Mouse (Mus musculus) cerebellum, postnatal 25 days (tissue): Measurements from ENCODE around the gene Nr1h2.

Experiments
- DNase-seq, 2 experiments: peaks; one replicate each; pipeline ENCODE4 v3.0.0; 2021; ENCODE audit warnings: mixed read lengths in 2 of 2

The Nr1h2 gene

GRCm38 (mm10) chr7:44553826-44554225 is at the start of gene Nr1h2:
Nr1h2 (minus strand) TSS chr7:44553951.
- DNase-seq, result peak; percentile 94 to 97

GRCm38 (mm10) chr7:44603186-44603855 is 49.6 kb upstream of the Nr1h2 start:
- DNase-seq, result peak; percentile 51 to 57

- peak; percentile 81 to 88 for DNase-seq
These were observed 48.7 kb upstream of the Nr1h2 start for GRCm38 (mm10) chr7:44602443-44602842.

GRCm38 (mm10) chr7:44601646-44602045 is 47.9 kb upstream of the Nr1h2 start:
- DNase-seq, result peak; percentile 52 to 62

GRCm38 (mm10) chr7:44600691-44601262 is 47.0 kb upstream of the Nr1h2 start:
- DNase-seq, result peak in 1 of 2 experiments; percentile 39

GRCm38 (mm10) chr7:44598336-44598735 is 44.6 kb upstream of the Nr1h2 start:
- peak in 1 of 2 experiments; percentile 48 for DNase-seq

GRCm38 (mm10) chr7:44597666-44598065 is 43.9 kb upstream of the Nr1h2 start:
- DNase-seq, result peak; percentile 33 to 46

GRCm38 (mm10) chr7:44596996-44597538 is 43.3 kb upstream of the Nr1h2 start:
- DNase-seq, result peak; percentile 40 to 46

GRCm38 (mm10) chr7:44596051-44596450 is 42.3 kb upstream of the Nr1h2 start:
- no peak for DNase-seq

- DNase-seq, result peak; percentile 48 to 55
These were observed 41.4 kb upstream of the Nr1h2 start for GRCm38 (mm10) chr7:44595131-44595561.

- DNase-seq, result peak; percentile 85 to 90
These were observed 40.5 kb upstream of the Nr1h2 start for GRCm38 (mm10) chr7:44594291-44594690.

GRCm38 (mm10) chr7:44593775-44594174 is 40.0 kb upstream of the Nr1h2 start:
- DNase-seq, result peak; percentile 98 to 99

GRCm38 (mm10) chr7:44593051-44593450 is 39.3 kb upstream of the Nr1h2 start:
- peak; percentile 52 to 77 for DNase-seq

GRCm38 (mm10) chr7:44591348-44592116 is 37.8 kb upstream of the Nr1h2 start:
- peak; percentile 69 to 76 for DNase-seq

GRCm38 (mm10) chr7:44590402-44591347 is 36.9 kb upstream of the Nr1h2 start, which contains the start of gene Kcnc3:
Kcnc3 (plus strand) TSS chr7:44590664.
- DNase-seq, result peak; percentile 97 to 98

- peak; percentile 47 to 58 for DNase-seq
These were observed 36.2 kb upstream of the Nr1h2 start for GRCm38 (mm10) chr7:44589946-44590345.

- DNase-seq, result peak; percentile 95 to 97
These were observed 35.4 kb upstream of the Nr1h2 start for GRCm38 (mm10) chr7:44589149-44589548.

- peak; percentile 58 to 65 for DNase-seq
These were observed 34.6 kb upstream of the Nr1h2 start for GRCm38 (mm10) chr7:44588338-44588737.

GRCm38 (mm10) chr7:44587676-44588075 is 33.9 kb upstream of the Nr1h2 start:
- peak; percentile 8 to 20 for DNase-seq

- DNase-seq, result peak; percentile 91 to 93
These were observed 33.2 kb upstream of the Nr1h2 start for GRCm38 (mm10) chr7:44586930-44587329.

- DNase-seq, result peak; percentile 85 to 88
These were observed 32.8 kb upstream of the Nr1h2 start for GRCm38 (mm10) chr7:44586518-44586917.

GRCm38 (mm10) chr7:44585606-44586005 is 31.9 kb upstream of the Nr1h2 start:
- DNase-seq, result peak in 1 of 2 experiments; percentile 10
